31 mouse cellular contexts compared by ENCODE assay signal in genomic region chr19:60241916-60242602, GRCm38 (mm10). TPM values are rescaled to one million over a fixed set of nuclear protein-coding genes. Genes with fewer than 3 reads are reported as not detected.
A peak's percentile ranks its signal among the peaks of the same experiment; 100 is the strongest.
DNase-seq lines count a peak whose midpoint lies in the region; ATAC-seq and TF ChIP-seq lines count a peak whose summit lies in the region.
"Had no signal": no experiment of that assay in that cellular context is flagged by ENCODE, and none has a peak within 500 bp of the region (broad histone marks: within the 10 kb centered on the region; RNA-seq: fewer than 3 reads in every experiment).

No protein-coding gene starts in this region.

- H3K27ac ChIP-seq in forebrain, embryonic 13.5 days, result no peak overlapping the region
- H3K27ac ChIP-seq in forebrain, postnatal 0 days (ENCODE audit: low read depth, low read length), result no peak overlapping the region
- peak overlapping the region; percentile 62 for H3K27ac ChIP-seq in hindbrain, embryonic 12.5 days
- no peak overlapping the region for H3K27ac ChIP-seq in hindbrain, postnatal 0 days
- peak overlapping the region; percentile 56 for H3K27ac ChIP-seq in midbrain, embryonic 15.5 days
- H3K27ac ChIP-seq: heart, embryonic 10.5 days; heart, embryonic 15.5 days; limb, embryonic 13.5 days; liver, embryonic 12.5 days had no signal

- TF ChIP-seq POLR2A in brain, embryonic 14.5 days (IDR thresholded peaks at IDR 0.05; ENCODE audit: borderline replicate concordance, extremely low read depth, insufficient read depth, insufficient read length, poor library complexity, severe bottlenecking), result no peak

- no peaks in the 10 kb centered on the region for H3K36me3 ChIP-seq in forebrain, embryonic 13.5 days (ENCODE audit: poor library complexity, severe bottlenecking)
- no peaks in the 10 kb centered on the region for H3K36me3 ChIP-seq in forebrain, postnatal 0 days (ENCODE audit: insufficient read depth)
- no peaks in the 10 kb centered on the region for H3K36me3 ChIP-seq in hindbrain, embryonic 12.5 days
- H3K36me3 ChIP-seq in hindbrain, postnatal 0 days (ENCODE audit: insufficient read depth, low read length), result no peaks in the 10 kb centered on the region
- H3K36me3 ChIP-seq in midbrain, embryonic 15.5 days (replicated peaks), result no peaks in the 10 kb centered on the region
- H3K36me3 ChIP-seq: heart, embryonic 10.5 days; heart, embryonic 15.5 days; limb, embryonic 13.5 days; liver, embryonic 12.5 days had no signal

- H3K4me2 ChIP-seq in forebrain, embryonic 13.5 days, result no peak overlapping the region
- no peak overlapping the region for H3K4me2 ChIP-seq in forebrain, postnatal 0 days (ENCODE audit: low read depth)
- no peak overlapping the region for H3K4me2 ChIP-seq in hindbrain, embryonic 12.5 days (replicated peaks)
- H3K4me2 ChIP-seq in hindbrain, postnatal 0 days (ENCODE audit: low read depth, low read length), result no peak overlapping the region
- H3K4me2 ChIP-seq in midbrain, embryonic 15.5 days, result no peak overlapping the region
- H3K4me2 ChIP-seq: heart, embryonic 15.5 days; limb, embryonic 13.5 days; liver, embryonic 12.5 days had no signal

- no peak overlapping the region for H3K9ac ChIP-seq in forebrain, embryonic 13.5 days
- H3K9ac ChIP-seq in forebrain, postnatal 0 days, result no peak overlapping the region
- no peak overlapping the region for H3K9ac ChIP-seq in hindbrain, embryonic 12.5 days
- H3K9ac ChIP-seq in hindbrain, postnatal 0 days (replicated peaks; ENCODE audit: low read length), result no peak overlapping the region
- no peak overlapping the region for H3K9ac ChIP-seq in midbrain, embryonic 15.5 days
- H3K9ac ChIP-seq: heart, embryonic 15.5 days; limb, embryonic 13.5 days; liver, embryonic 12.5 days; liver, postnatal 0 days had no signal

- H3K4me3 ChIP-seq in forebrain, embryonic 13.5 days, result no peak overlapping the region
- no peak overlapping the region for H3K4me3 ChIP-seq in forebrain, postnatal 0 days (ENCODE audit: low read depth, low read length)
- no peak overlapping the region for H3K4me3 ChIP-seq in hindbrain, embryonic 12.5 days
- H3K4me3 ChIP-seq in hindbrain, postnatal 0 days (ENCODE audit: low read length), result no peak overlapping the region
- H3K4me3 ChIP-seq in midbrain, embryonic 15.5 days, result no peak overlapping the region
- H3K4me3 ChIP-seq: erythroblast, embryonic 14.5 days; heart, embryonic 10.5 days; heart, embryonic 15.5 days; limb, embryonic 13.5 days; liver, embryonic 12.5 days; megakaryocyte, embryonic 14.5 days had no signal

- ATAC-seq in forebrain, embryonic 13.5 days, result peak; percentile 19; the same call in 1 of the 2 replicates
- ATAC-seq in forebrain, postnatal 0 days, result no peak
- peak; percentile 85 for ATAC-seq in hindbrain, embryonic 12.5 days (ENCODE audit: low FRiP score)
- ATAC-seq in hindbrain, postnatal 0 days, result no peak
- peak; percentile 86 for ATAC-seq in midbrain, embryonic 15.5 days (replicated peaks)
- ATAC-seq: activated CD4-positive, CD25-positive, alpha-beta regulatory T cell, adult 4 months; intestine, postnatal 0 days; liver, embryonic 12.5 days; liver, postnatal 0 days had no signal

- no peaks in the 10 kb centered on the region for H3K27me3 ChIP-seq in forebrain, embryonic 13.5 days
- H3K27me3 ChIP-seq in forebrain, postnatal 0 days (ENCODE audit: insufficient read depth, low read length), result no peaks in the 10 kb centered on the region
- H3K27me3 ChIP-seq in hindbrain, embryonic 12.5 days, result no peaks in the 10 kb centered on the region
- H3K27me3 ChIP-seq in hindbrain, postnatal 0 days (ENCODE audit: insufficient read depth, low read length), result no peaks in the 10 kb centered on the region
- H3K27me3 ChIP-seq in midbrain, embryonic 15.5 days (replicated peaks), result no peaks in the 10 kb centered on the region
- H3K27me3 ChIP-seq: CH12.LX; heart, embryonic 15.5 days; liver, embryonic 12.5 days; megakaryocyte, embryonic 14.5 days had no signal

- TF ChIP-seq CTCF in forebrain, postnatal 0 days (IDR thresholded peaks at IDR 0.05; ENCODE audit: low read depth), result no peak
- no peak for TF ChIP-seq CTCF in hindbrain, postnatal 0 days (IDR thresholded peaks at IDR 0.05; ENCODE audit: low read depth)
- TF ChIP-seq CTCF in brain, embryonic 14.5 days (IDR thresholded peaks at IDR 0.05; ENCODE audit: borderline replicate concordance, extremely low read depth, insufficient read depth, insufficient read length), result no peak

- DNase-seq in forebrain, postnatal 0 days, result no peak
- no peak for DNase-seq in hindbrain, postnatal 0 days (ENCODE audit: low spot score)
- peak; percentile 64 for DNase-seq in brain, embryonic 14.5 days (ENCODE audit: low read depth)
- DNase-seq in layer of hippocampus, adult 9-11 months, result no peak
- DNase-seq in ovary, postnatal 36 days (ENCODE audit: low spot score), result no peak
- DNase-seq: adrenal gland, adult 2 months; adrenal gland, postnatal 36 days; cerebellum, adult 2 months; cerebellum, postnatal 14 days; gastrocnemius, postnatal 25 days; heart, adult 11 months; kidney, adult 9 months; kidney, postnatal 25 days; liver, postnatal 0 days; lung, postnatal 4 days; right cerebral cortex, postnatal 25 days; spleen, adult 18-20 months; thymus, adult 18-20 months; thymus, postnatal 25 days had no signal

- peaks cover 13% of the 10 kb centered on the region; the same call in 1 of the 2 replicates for H3K4me1 ChIP-seq in forebrain, embryonic 13.5 days
- H3K4me1 ChIP-seq in forebrain, postnatal 0 days (ENCODE audit: insufficient read depth), result no peaks in the 10 kb centered on the region
- H3K4me1 ChIP-seq in hindbrain, embryonic 12.5 days, result peaks cover 8% of the 10 kb centered on the region; the same call in 1 of the 2 replicates
- H3K4me1 ChIP-seq in hindbrain, postnatal 0 days (ENCODE audit: insufficient read depth, low read length), result no peaks in the 10 kb centered on the region
- H3K4me1 ChIP-seq in midbrain, embryonic 15.5 days, result peaks cover 7% of the 10 kb centered on the region; the same call in 1 of the 2 replicates
- H3K4me1 ChIP-seq: heart, embryonic 10.5 days; heart, embryonic 15.5 days; liver, embryonic 12.5 days; megakaryocyte, embryonic 14.5 days had no signal

- no peaks in the 10 kb centered on the region for H3K9me3 ChIP-seq in forebrain, embryonic 13.5 days (replicated peaks)
- H3K9me3 ChIP-seq in forebrain, postnatal 0 days (ENCODE audit: low read length), result no peaks in the 10 kb centered on the region
- no peaks in the 10 kb centered on the region for H3K9me3 ChIP-seq in hindbrain, embryonic 12.5 days (replicated peaks)
- H3K9me3 ChIP-seq in hindbrain, postnatal 0 days (ENCODE audit: low read length), result no peaks in the 10 kb centered on the region
- no peaks in the 10 kb centered on the region for H3K9me3 ChIP-seq in midbrain, embryonic 15.5 days
- H3K9me3 ChIP-seq: heart, embryonic 10.5 days; heart, embryonic 15.5 days; limb, embryonic 13.5 days; liver, embryonic 12.5 days; megakaryocyte, embryonic 14.5 days had no signal

- 58% methylated on average over 7 of the region's 7 CpGs for WGBS in forebrain, embryonic 13.5 days
- 50% methylated on average over 7 of the region's 7 CpGs for WGBS in forebrain, postnatal 0 days
- WGBS in hindbrain, embryonic 12.5 days, result 51% methylated on average over 7 of the region's 7 CpGs
- WGBS in hindbrain, postnatal 0 days, result 56% methylated on average over 7 of the region's 7 CpGs
- 36% methylated on average over 7 of the region's 7 CpGs for whole genome bisulfite sequencing in midbrain, embryonic 15.5 days

RNA-seq across cellular contexts. Expression of gene Fam204a, which starts 15.6 kb away (rescaled TPM):
- polyA plus RNA-seq in forebrain, embryonic 13.5 days (2015; fragmentation: Nextera tagmentation; extraction: Ambion mirVana), result 62.9 and 67.2 TPM in 2 replicates
- total RNA-seq in forebrain, postnatal 0 days (2014; rRNA removed), result 47.5 and 57.4 TPM in 2 replicates
- 66.5 and 74.4 TPM in 2 replicates for polyA plus RNA-seq in forebrain, postnatal 0 days (2015; fragmentation: Nextera tagmentation; extraction: Ambion mirVana)
- 70.4 and 81.6 TPM in 2 replicates for polyA plus RNA-seq in hindbrain, embryonic 12.5 days (2016; fragmentation: Nextera tagmentation; extraction: Ambion mirVana)
- total RNA-seq in hindbrain, postnatal 0 days (2014; rRNA removed), result 22.4 and 26.7 TPM in 2 replicates
- polyA plus RNA-seq in hindbrain, postnatal 0 days (2015; fragmentation: Nextera tagmentation; extraction: Ambion mirVana), result 70.8 and 79.0 TPM in 2 replicates
- 24.6 and 31.6 TPM in 2 replicates for polyA plus RNA-seq in brain, embryonic 14.5 days (2012; rRNA removed)
- polyA plus RNA-seq in midbrain, embryonic 15.5 days (2015; fragmentation: Nextera tagmentation; extraction: Ambion mirVana), result 66.8 and 71.7 TPM in 2 replicates

Comparison
In these comparisons a context has a peak if more than half of its experiments do, and no peak if none do; other contexts are left out.
1. ATAC-seq: peak in forebrain, embryonic 13.5 days (single experiment), hindbrain, embryonic 12.5 days (single experiment) and midbrain, embryonic 15.5 days (single experiment); none in forebrain, postnatal 0 days (single experiment) and hindbrain, postnatal 0 days (single experiment).
2. H3K27ac ChIP-seq: peak in hindbrain, embryonic 12.5 days (single experiment) and midbrain, embryonic 15.5 days (single experiment); none in forebrain, embryonic 13.5 days (single experiment), forebrain, postnatal 0 days (single experiment) and hindbrain, postnatal 0 days (single experiment).